ENCODE assay signal across 8 mouse cellular contexts in genomic region chr8:84202938-84203917, GRCm38 (mm10). TPM values are rescaled to one million over a fixed set of nuclear protein-coding genes. Genes with fewer than 3 reads are reported as not detected.
DNase-seq lines count a peak whose midpoint lies in the region; ATAC-seq and TF ChIP-seq lines count a peak whose summit lies in the region.

No protein-coding gene starts in this region.

- intact Hi-C loops in heart, adult 2 months (cut with DNase I): no loop called here

- no peak for TF ChIP-seq CTCF in heart, adult 2 months (IDR thresholded peaks at IDR 0.05)

- 10% methylated on average over 34 of the region's 34 CpGs for WGBS in embryonic facial prominence, embryonic 10.5 days
- under 1% methylated on average over 34 of the region's 34 CpGs for WGBS in heart, adult 2 months
- WGBS in liver, embryonic 13.5 days (ENCODE audit: insufficient replicate concordance): 5% methylated on average over 34 of the region's 34 CpGs
- WGBS in stomach, embryonic 15.5 days: 7% methylated on average over 34 of the region's 34 CpGs

- peaks cover 62% of the 10 kb centered on the region for H3K4me1 ChIP-seq in erythroblast, embryonic 14.5 days (ENCODE audit: control insufficient read depth)
- H3K4me1 ChIP-seq in embryonic facial prominence, embryonic 10.5 days: peaks cover 69% of the 10 kb centered on the region
- peaks cover 25% of the 10 kb centered on the region for H3K4me1 ChIP-seq in heart, adult 2 months (ENCODE audit: control insufficient read depth, insufficient read depth, low read length)
- H3K4me1 ChIP-seq in liver, embryonic 13.5 days (replicated peaks): peaks cover 72% of the 10 kb centered on the region
- H3K4me1 ChIP-seq in stomach, embryonic 15.5 days: peaks cover 52% of the 10 kb centered on the region

- no peak for ATAC-seq in erythroblast, adult 5-6 weeks (replicated peaks; ENCODE audit: low FRiP score, poor library complexity, severe bottlenecking)
- ATAC-seq in liver, embryonic 13.5 days (ENCODE audit: low read depth): peak; percentile 33
- peak; percentile 35; the same call in 1 of the 2 replicates for ATAC-seq in stomach, embryonic 15.5 days (ENCODE audit: insufficient read depth, low FRiP score, low read depth)

- peak overlapping the region; percentile 87 for H3K27ac ChIP-seq in embryonic facial prominence, embryonic 10.5 days (replicated peaks)
- H3K27ac ChIP-seq in heart, adult 2 months: peak overlapping the region; percentile 99
- H3K27ac ChIP-seq in liver, embryonic 13.5 days: peak overlapping the region; percentile 82
- peak overlapping the region; percentile 97 for H3K27ac ChIP-seq in stomach, embryonic 15.5 days

- H3K9me3 ChIP-seq in erythroblast, embryonic 14.5 days (ENCODE audit: control insufficient read depth, low read length): no peaks in the 10 kb centered on the region
- H3K9me3 ChIP-seq in embryonic facial prominence, embryonic 10.5 days: no peaks in the 10 kb centered on the region
- H3K9me3 ChIP-seq in liver, embryonic 13.5 days (replicated peaks): no peaks in the 10 kb centered on the region
- no peaks in the 10 kb centered on the region for H3K9me3 ChIP-seq in stomach, embryonic 15.5 days

- peak; percentile 79 for TF ChIP-seq POLR2A in heart, adult 2 months (IDR thresholded peaks at IDR 0.05; ENCODE audit: insufficient read depth, low read depth, low read length)

- DNase-seq in embryonic facial prominence, embryonic 10.5 days (ENCODE audit: low spot score): peak; percentile 82
- DNase-seq in heart, adult 2 months: peak; percentile 91 to 94
- DNase-seq in kidney, adult 11 months: peak; percentile 88
- peak; percentile 58 for DNase-seq in liver, embryonic 13.5 days
- peak; percentile 87 for DNase-seq in naive thymus-derived CD4-positive, alpha-beta T cell, adult 2 months (ENCODE audit: low read depth)

- H3K27me3 ChIP-seq in erythroblast, embryonic 14.5 days (ENCODE audit: control insufficient read depth): peaks cover 52% of the 10 kb centered on the region
- peaks cover 18% of the 10 kb centered on the region for H3K27me3 ChIP-seq in embryonic facial prominence, embryonic 10.5 days (replicated peaks; ENCODE audit: low read depth, poor library complexity, severe bottlenecking)
- H3K27me3 ChIP-seq in heart, adult 2 months (ENCODE audit: control insufficient read depth, insufficient read depth, low read length): no peaks in the 10 kb centered on the region
- H3K27me3 ChIP-seq in liver, embryonic 13.5 days: peaks cover 40% of the 10 kb centered on the region
- no peaks in the 10 kb centered on the region for H3K27me3 ChIP-seq in stomach, embryonic 15.5 days (replicated peaks)

- H3K4me3 ChIP-seq in erythroblast, embryonic 14.5 days (replicated peaks): peak overlapping the region; percentile 44
- peak overlapping the region; percentile 70 for H3K4me3 ChIP-seq in embryonic facial prominence, embryonic 10.5 days
- peak overlapping the region; percentile 94 for H3K4me3 ChIP-seq in heart, adult 2 months
- peak overlapping the region; percentile 62 for H3K4me3 ChIP-seq in liver, embryonic 13.5 days (replicated peaks)
- peak overlapping the region; percentile 76 for H3K4me3 ChIP-seq in stomach, embryonic 15.5 days (replicated peaks)

- peaks cover 7% of the 10 kb centered on the region for H3K79me2 ChIP-seq in heart, adult 2 months (replicated peaks; ENCODE audit: control insufficient read depth, insufficient read depth, low read length)

- peak; percentile 81 for TF ChIP-seq EP300 in heart, adult 2 months (IDR thresholded peaks at IDR 0.05; ENCODE audit: insufficient read depth, low read depth, low read length)

- H3K36me3 ChIP-seq in erythroblast, embryonic 14.5 days (ENCODE audit: control insufficient read depth): no peaks in the 10 kb centered on the region; the same call in 1 of the 2 replicates
- peaks cover 18% of the 10 kb centered on the region for H3K36me3 ChIP-seq in embryonic facial prominence, embryonic 10.5 days (replicated peaks)
- H3K36me3 ChIP-seq in heart, adult 2 months (ENCODE audit: control insufficient read depth, insufficient read depth, low read length): peaks cover 29% of the 10 kb centered on the region
- 0 out of 2 replicates have a peak, but pooled peaks cover 8% of the 10 kb centered on the region for H3K36me3 ChIP-seq in liver, embryonic 13.5 days
- H3K36me3 ChIP-seq in stomach, embryonic 15.5 days: peaks cover 18% of the 10 kb centered on the region

- peak overlapping the region; percentile 78 for H3K4me2 ChIP-seq in liver, embryonic 13.5 days
- peak overlapping the region; percentile 91 for H3K4me2 ChIP-seq in stomach, embryonic 15.5 days

- peak overlapping the region; percentile 99 for H3K9ac ChIP-seq in heart, adult 2 months (ENCODE audit: low read depth, low read length)
- H3K9ac ChIP-seq in liver, embryonic 13.5 days: peak overlapping the region; percentile 49
- peak overlapping the region; percentile 55 for H3K9ac ChIP-seq in stomach, embryonic 15.5 days

RNA-seq across cellular contexts. Expression of gene Nanos3, which starts 18.2 kb away (rescaled TPM):
- polyA plus RNA-seq in erythroblast, embryonic 14.5 days (2012): not detected in 2 replicates
- total RNA-seq in erythroblast, adult 5-6 weeks (2015; ENCODE audit: low replicate concordance): not detected in 2 replicates
- not detected in 2 replicates for total RNA-seq in erythroblast, adult 5-6 weeks (2017; ENCODE audit: low replicate concordance)
- polyA plus RNA-seq in embryonic facial prominence, embryonic 10.5 days (2016; fragmentation: Nextera tagmentation; extraction: Ambion mirVana): 2.4 and 3.5 TPM in 2 replicates
- total RNA-seq in heart, adult 2 months (2021): 1 to 10 TPM in 1 of 2 experiments, not detected in 1; 1.9 TPM
- 0.61 TPM in 1 of 2 replicates, not detected in the other for polyA plus RNA-seq in heart, adult 2 months (2012; rRNA removed)
- polyA plus RNA-seq in liver, embryonic 13.5 days (2015; fragmentation: Nextera tagmentation; extraction: Ambion mirVana): 0.28 and 0.34 TPM in 2 replicates
- polyA plus RNA-seq in stomach, embryonic 15.5 days (2015; fragmentation: Nextera tagmentation; extraction: Ambion mirVana): 1.7 and 2.3 TPM in 2 replicates

RNA-seq across cellular contexts. Expression of gene Zswim4, which starts 33.6 kb away (rescaled TPM):
- 0.44 and 0.65 TPM in 2 replicates for polyA plus RNA-seq in erythroblast, embryonic 14.5 days (2012)
- 3.1 and 3.5 TPM in 2 replicates for total RNA-seq in erythroblast, adult 5-6 weeks (2015; ENCODE audit: low replicate concordance)
- total RNA-seq in erythroblast, adult 5-6 weeks (2017; ENCODE audit: low replicate concordance): 6.3 and 7.4 TPM in 2 replicates
- 37.2 and 41.7 TPM in 2 replicates for polyA plus RNA-seq in embryonic facial prominence, embryonic 10.5 days (2016; fragmentation: Nextera tagmentation; extraction: Ambion mirVana)
- total RNA-seq in heart, adult 2 months (2021): 1 to 10 TPM; 6.8 to 8.2 TPM
- polyA plus RNA-seq in heart, adult 2 months (2012; rRNA removed): 7.6 and 10.4 TPM in 2 replicates
- polyA plus RNA-seq in liver, embryonic 13.5 days (2015; fragmentation: Nextera tagmentation; extraction: Ambion mirVana): 2.1 and 2.2 TPM in 2 replicates
- polyA plus RNA-seq in stomach, embryonic 15.5 days (2015; fragmentation: Nextera tagmentation; extraction: Ambion mirVana): 8.9 and 9.7 TPM in 2 replicates

RNA-seq across cellular contexts. Expression of gene D8Ertd738e, which starts 46.3 kb away (rescaled TPM):
- 43.2 and 62.9 TPM in 2 replicates for polyA plus RNA-seq in erythroblast, embryonic 14.5 days (2012)
- 53.7 and 79.2 TPM in 2 replicates for total RNA-seq in erythroblast, adult 5-6 weeks (2015; ENCODE audit: low replicate concordance)
- total RNA-seq in erythroblast, adult 5-6 weeks (2017; ENCODE audit: low replicate concordance): 25.5 and 34.4 TPM in 2 replicates
- polyA plus RNA-seq in embryonic facial prominence, embryonic 10.5 days (2016; fragmentation: Nextera tagmentation; extraction: Ambion mirVana): 409 and 427 TPM in 2 replicates
- 100 to 1,000 TPM; 206 to 249 TPM for total RNA-seq in heart, adult 2 months (2021)
- 144 and 158 TPM in 2 replicates for polyA plus RNA-seq in heart, adult 2 months (2012; rRNA removed)
- polyA plus RNA-seq in liver, embryonic 13.5 days (2015; fragmentation: Nextera tagmentation; extraction: Ambion mirVana): 229 and 245 TPM in 2 replicates
- polyA plus RNA-seq in stomach, embryonic 15.5 days (2015; fragmentation: Nextera tagmentation; extraction: Ambion mirVana): 311 and 318 TPM in 2 replicates

RNA-seq across cellular contexts. Expression of gene Mri1, which starts 53.9 kb away (rescaled TPM):
- 2.2 and 2.5 TPM in 2 replicates for polyA plus RNA-seq in erythroblast, embryonic 14.5 days (2012)
- 2.3 and 2.5 TPM in 2 replicates for total RNA-seq in erythroblast, adult 5-6 weeks (2015; ENCODE audit: low replicate concordance)
- 1.8 and 4.7 TPM in 2 replicates for total RNA-seq in erythroblast, adult 5-6 weeks (2017; ENCODE audit: low replicate concordance)
- polyA plus RNA-seq in embryonic facial prominence, embryonic 10.5 days (2016; fragmentation: Nextera tagmentation; extraction: Ambion mirVana): 64.0 and 64.2 TPM in 2 replicates
- 10 to 100 TPM; 10.8 to 12.0 TPM for total RNA-seq in heart, adult 2 months (2021)
- polyA plus RNA-seq in heart, adult 2 months (2012; rRNA removed): 13.6 and 20.8 TPM in 2 replicates
- 41.2 and 48.4 TPM in 2 replicates for polyA plus RNA-seq in liver, embryonic 13.5 days (2015; fragmentation: Nextera tagmentation; extraction: Ambion mirVana)
- polyA plus RNA-seq in stomach, embryonic 15.5 days (2015; fragmentation: Nextera tagmentation; extraction: Ambion mirVana): 68.9 and 73.2 TPM in 2 replicates

RNA-seq across cellular contexts. Expression of gene 4930432K21Rik, which starts 55.4 kb away (rescaled TPM):
- not detected in 2 replicates for polyA plus RNA-seq in erythroblast, embryonic 14.5 days (2012)
- total RNA-seq in erythroblast, adult 5-6 weeks (2015; ENCODE audit: low replicate concordance): not detected in 2 replicates
- total RNA-seq in erythroblast, adult 5-6 weeks (2017; ENCODE audit: low replicate concordance): 0.43 TPM in 1 of 2 replicates, not detected in the other
- polyA plus RNA-seq in embryonic facial prominence, embryonic 10.5 days (2016; fragmentation: Nextera tagmentation; extraction: Ambion mirVana): 1.5 and 1.8 TPM in 2 replicates
- total RNA-seq in heart, adult 2 months (2021): under 1 TPM; 0.26 to 0.30 TPM
- 0.29 and 0.55 TPM in 2 replicates for polyA plus RNA-seq in heart, adult 2 months (2012; rRNA removed)
- 0.13 and 0.25 TPM in 2 replicates for polyA plus RNA-seq in liver, embryonic 13.5 days (2015; fragmentation: Nextera tagmentation; extraction: Ambion mirVana)
- 0.91 and 1.2 TPM in 2 replicates for polyA plus RNA-seq in stomach, embryonic 15.5 days (2015; fragmentation: Nextera tagmentation; extraction: Ambion mirVana)

Comparison
In these comparisons a context has a peak if more than half of its experiments do, and no peak if none do; other contexts are left out.
1. H3K4me3 ChIP-seq: peak in every context shown above with its lines; median percentile 94 in heart, adult 2 months; 76 in stomach, embryonic 15.5 days; 70 in embryonic facial prominence, embryonic 10.5 days; 62 in liver, embryonic 13.5 days; 44 in erythroblast, embryonic 14.5 days.
2. H3K9ac ChIP-seq: peak in every context shown above with its lines; median percentile 99 in heart, adult 2 months; 55 in stomach, embryonic 15.5 days; 49 in liver, embryonic 13.5 days.